Mouse (Mus musculus) midbrain, embryonic 13.5 days (tissue): ENCODE results near the gene Cfh. TPM values are rescaled to one million over a fixed set of nuclear protein-coding genes. Genes with fewer than 3 reads are reported as not detected.

Experiments
- polyA plus RNA-seq: library from polyadenylated mRNA; unstranded; fragments of >200 nt; fragmentation: Nextera tagmentation; extraction: Ambion mirVana; gene quantifications from 2 replicates; pipeline ENCODE4 v1.2.1, GENCODE M21; 2015

Cfh gene
- polyA plus RNA-seq, 1 experiment from 2014 or later: 11.4 TPM

Other genes starting within 250 kb of the Cfh start
- gene Kcnt2, start 62.4 kb upstream of the Cfh start, polyA plus RNA-seq: 1.3 and 1.6 TPM in 2 replicates